ENCODE assay signal across 8 mouse cellular contexts in genomic region chr4:76327346-76327745, GRCm38 (mm10).
DNase-seq lines count a peak whose midpoint lies in the region.

No protein-coding gene starts in this region.

- intact Hi-C loops in gastrocnemius, postnatal 36 days (cut with DNase I), result no loop called here

- DNase-seq in adrenal gland, adult 2 months, result peak; percentile 22
- no peak for DNase-seq in adrenal gland, adult 18-20 months (ENCODE audit: low spot score in 2 of 2)
- peak; percentile 86 to 87 for DNase-seq in cerebellum, postnatal 14 days
- peak; percentile 4 to 19 for DNase-seq in gastrocnemius, postnatal 36 days
- peak; percentile 48 for DNase-seq in kidney, adult 9 months
- DNase-seq in lung, postnatal 36 days, result peak; percentile 15
- DNase-seq in telencephalon, adult 2 months (ENCODE audit: low read depth, low spot score), result peak; percentile 22
- no peak for DNase-seq in spleen, postnatal 4 days (ENCODE audit: low spot score in 2 of 2)

Comparison
In these comparisons a context has a peak if more than half of its experiments do, and no peak if none do; other contexts are left out.
1. DNase-seq: peak in adrenal gland, adult 2 months (single experiment), cerebellum, postnatal 14 days (2 of 2), gastrocnemius, postnatal 36 days (2 of 2), kidney, adult 9 months (single experiment), lung, postnatal 36 days (single experiment) and telencephalon, adult 2 months (single experiment); none in adrenal gland, adult 18-20 months (0 of 2) and spleen, postnatal 4 days (0 of 2).